Mouse (Mus musculus): ENCODE measurements at regions not wholly inside any gene's neighbourhood (a gene's known extent, or its start where the extent isn't known, plus 50 kb on each side); places are given as distances from the start of the nearest gene placed in this dataset.

- H3K27ac ChIP-seq, result no peak overlapping the region
- TF ChIP-seq CTCF (IDR thresholded peaks at IDR 0.05; ENCODE audit: low read depth), result no peak
- DNase-seq (ENCODE audit: low spot score) (no peak), ATAC-seq (replicated peaks; ENCODE audit: low FRiP score, low read depth) (no peak)
- 43% methylated on average over 6 of the region's 6 CpGs for WGBS
- H3K4me1 ChIP-seq (replicated peaks; ENCODE audit: insufficient read depth, low read length), result peaks cover 4% of the 10 kb centered on the region; the same call in 1 of the 2 replicates
- no peaks in the 10 kb centered on the region for H3K9me3 ChIP-seq (replicated peaks; ENCODE audit: low read length)
- H3K4me2 ChIP-seq (ENCODE audit: low read length), result no peak overlapping the region
- H3K9ac ChIP-seq (ENCODE audit: low read depth, low read length), result no peak overlapping the region
- no peaks in the 10 kb centered on the region for H3K27me3 ChIP-seq (ENCODE audit: insufficient read depth, low read length)
- no peak overlapping the region for H3K4me3 ChIP-seq (replicated peaks; ENCODE audit: low read depth, low read length)
- no peaks in the 10 kb centered on the region for H3K36me3 ChIP-seq (ENCODE audit: insufficient read depth, low read length)
These were observed 126.6 kb upstream of the Jarid2 start for GRCm38 (mm10) chr13:44602658-44603057.

DNA sequence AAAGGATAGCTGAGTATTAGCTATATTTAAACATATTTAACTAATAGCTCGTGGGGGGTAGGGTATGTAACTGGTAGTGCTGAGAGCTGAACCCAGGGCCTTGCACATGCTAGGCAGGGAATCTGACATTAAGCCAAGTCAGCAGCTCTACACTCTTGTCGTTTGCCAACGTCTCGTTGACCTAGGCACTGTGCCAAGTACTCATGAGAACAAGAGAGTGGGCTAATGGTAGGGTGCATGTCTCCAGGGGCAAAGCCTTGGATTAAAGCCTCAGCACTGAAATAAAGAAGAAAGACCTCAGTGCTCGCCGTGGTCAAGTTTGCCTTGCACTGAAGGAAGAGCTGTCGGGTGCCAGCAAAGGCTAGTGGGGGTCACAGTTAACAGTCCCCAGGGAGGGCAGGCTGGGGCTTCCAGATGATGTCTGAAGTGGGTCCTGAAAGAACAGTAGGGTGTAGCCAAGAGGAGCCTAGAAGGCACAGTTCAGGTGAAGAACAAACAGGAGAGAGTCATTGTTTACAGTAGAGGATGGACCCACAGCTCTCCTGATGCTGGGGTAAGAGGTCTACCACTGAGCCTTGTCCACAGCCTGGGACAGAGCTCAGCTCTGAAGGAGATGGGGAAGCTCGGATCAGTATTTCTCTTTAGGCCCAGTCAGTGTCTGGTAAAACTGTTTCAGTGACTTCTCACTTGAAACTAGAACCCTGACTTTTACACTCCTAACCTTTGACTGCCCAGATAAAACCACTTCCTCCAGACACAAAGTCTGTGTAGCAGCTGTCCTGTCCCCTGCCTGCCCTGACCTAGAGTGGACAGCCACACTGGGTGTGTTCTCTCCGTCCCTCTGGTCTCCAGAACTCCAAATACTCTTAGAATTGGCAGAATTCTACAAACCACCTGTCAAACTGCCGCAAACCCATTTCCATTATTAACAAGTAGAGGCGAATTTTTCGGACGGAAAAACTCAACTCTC, 121.7 kb upstream of the Jarid2 start:
- H3K27me3 ChIP-seq (ENCODE audit: insufficient read depth, low read length), result no peaks in the 10 kb centered on the region
- H3K4me1 ChIP-seq (replicated peaks; ENCODE audit: insufficient read depth, low read length), result no peaks in the 10 kb centered on the region
- H3K36me3 ChIP-seq (ENCODE audit: insufficient read depth, low read length), result no peaks in the 10 kb centered on the region
- H3K9ac ChIP-seq (ENCODE audit: low read depth, low read length), result no peak overlapping the region
- H3K27ac ChIP-seq, result no peak overlapping the region
- no peak for TF ChIP-seq CTCF (IDR thresholded peaks at IDR 0.05; ENCODE audit: low read depth)
- no peaks in the 10 kb centered on the region for H3K9me3 ChIP-seq (replicated peaks; ENCODE audit: low read length)
- 73% methylated on average over 13 of the region's 13 CpGs for WGBS
- H3K4me2 ChIP-seq (ENCODE audit: low read length), result no peak overlapping the region
- DNase-seq (ENCODE audit: low spot score) (no peak), ATAC-seq (replicated peaks; ENCODE audit: low FRiP score, low read depth) (no peak)
- H3K4me3 ChIP-seq (replicated peaks; ENCODE audit: low read depth, low read length), result no peak overlapping the region

GRCm38 (mm10) chr13:44608286-44608675, 121.0 kb upstream of the Jarid2 start:
- no peak for ATAC-seq (replicated peaks; ENCODE audit: low FRiP score, low read depth)
- Histone ChIP-seq H3K27ac (no peak overlapping the region), H3K9ac (ENCODE audit: low read depth, low read length) (no peak overlapping the region), H3K36me3 (ENCODE audit: insufficient read depth, low read length) (no peaks in the 10 kb centered on the region), H3K4me1 (replicated peaks; ENCODE audit: insufficient read depth, low read length) (no peaks in the 10 kb centered on the region), H3K4me2 (ENCODE audit: low read length) (no peak overlapping the region), H3K27me3 (ENCODE audit: insufficient read depth, low read length) (no peaks in the 10 kb centered on the region), H3K9me3 (replicated peaks; ENCODE audit: low read length) (no peaks in the 10 kb centered on the region), H3K4me3 (replicated peaks; ENCODE audit: low read depth, low read length) (no peak overlapping the region)
- DNase-seq (ENCODE audit: low spot score), result no peak
- WGBS, result 79% methylated on average over 3 of the region's 3 CpGs
- TF ChIP-seq CTCF (IDR thresholded peaks at IDR 0.05; ENCODE audit: low read depth), result no peak

- no peak overlapping the region for H3K4me2 ChIP-seq (ENCODE audit: low read length)
- WGBS, result 47% methylated on average over 11 of the region's 11 CpGs
- ATAC-seq (replicated peaks; ENCODE audit: low FRiP score, low read depth) (no peak), DNase-seq (ENCODE audit: low spot score) (peak; percentile 37)
- no peak overlapping the region for H3K9ac ChIP-seq (ENCODE audit: low read depth, low read length)
- no peaks in the 10 kb centered on the region for H3K4me1 ChIP-seq (replicated peaks; ENCODE audit: insufficient read depth, low read length)
- no peak for TF ChIP-seq CTCF (IDR thresholded peaks at IDR 0.05; ENCODE audit: low read depth)
- H3K27me3 ChIP-seq (ENCODE audit: insufficient read depth, low read length), result no peaks in the 10 kb centered on the region
- H3K36me3 ChIP-seq (ENCODE audit: insufficient read depth, low read length), result no peaks in the 10 kb centered on the region
- no peak overlapping the region for H3K27ac ChIP-seq
- no peak overlapping the region for H3K4me3 ChIP-seq (replicated peaks; ENCODE audit: low read depth, low read length)
- H3K9me3 ChIP-seq (replicated peaks; ENCODE audit: low read length), result no peaks in the 10 kb centered on the region
These were observed 120.5 kb upstream of the Jarid2 start for GRCm38 (mm10) chr13:44608681-44609335.

DNA sequence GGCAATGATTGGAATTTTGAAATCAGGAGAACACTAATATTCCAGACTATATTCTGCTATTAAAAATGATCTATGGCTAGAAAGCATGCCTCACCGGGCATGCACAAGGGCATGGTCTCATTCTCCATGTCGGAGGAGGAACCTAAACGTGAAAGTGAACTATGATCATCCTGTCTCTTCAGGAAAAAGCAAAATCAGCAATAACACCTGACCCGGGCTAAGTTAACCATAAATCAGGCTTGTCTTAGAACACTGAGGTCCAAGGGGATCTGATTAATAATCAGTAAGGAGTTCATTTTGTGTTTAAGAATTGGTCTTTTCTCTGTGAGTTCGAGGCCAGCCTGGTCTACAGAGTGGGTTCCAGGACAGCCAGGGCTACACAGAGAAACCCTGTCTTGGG, 119.7 kb upstream of the Jarid2 start:
- Histone ChIP-seq H3K27ac (no peak overlapping the region), H3K36me3 (ENCODE audit: insufficient read depth, low read length) (no peaks in the 10 kb centered on the region), H3K9me3 (replicated peaks; ENCODE audit: low read length) (no peaks in the 10 kb centered on the region), H3K4me2 (ENCODE audit: low read length) (no peak overlapping the region), H3K27me3 (ENCODE audit: insufficient read depth, low read length) (no peaks in the 10 kb centered on the region), H3K4me1 (replicated peaks; ENCODE audit: insufficient read depth, low read length) (no peaks in the 10 kb centered on the region), H3K4me3 (replicated peaks; ENCODE audit: low read depth, low read length) (no peak overlapping the region), H3K9ac (ENCODE audit: low read depth, low read length) (no peak overlapping the region)
- ATAC-seq (replicated peaks; ENCODE audit: low FRiP score, low read depth) (no peak), DNase-seq (ENCODE audit: low spot score) (no peak)
- WGBS, result 62% methylated on average over 5 of the region's 5 CpGs
- no peak for TF ChIP-seq CTCF (IDR thresholded peaks at IDR 0.05; ENCODE audit: low read depth)

DNA sequence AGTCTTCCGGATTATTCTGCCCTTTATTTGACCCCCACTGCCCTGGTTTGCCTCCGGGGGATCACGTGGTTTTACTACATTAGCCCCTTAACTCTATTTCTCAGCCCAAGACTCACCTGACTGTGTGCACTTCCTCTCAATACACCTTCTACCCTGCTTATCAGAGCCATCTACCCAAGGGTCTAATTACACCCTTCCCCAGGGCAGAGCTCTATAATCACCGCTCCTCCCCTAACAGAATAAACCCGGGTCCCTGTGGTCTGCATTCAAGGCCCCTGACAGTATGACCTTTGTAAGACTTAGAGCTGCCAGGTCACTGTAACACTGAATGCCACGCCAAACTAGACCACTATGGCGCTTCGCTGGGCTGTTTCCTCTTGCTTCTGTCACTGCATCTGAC, 113.6 kb upstream of the Jarid2 start:
- no peak for DNase-seq (ENCODE audit: low spot score)
- 43% methylated on average over 8 of the region's 8 CpGs for WGBS
- H3K27ac ChIP-seq, result no peak overlapping the region
- ATAC-seq (replicated peaks; ENCODE audit: low FRiP score, low read depth), result no peak
- H3K4me3 ChIP-seq (replicated peaks; ENCODE audit: low read depth, low read length), result no peak overlapping the region
- H3K9me3 ChIP-seq (replicated peaks; ENCODE audit: low read length), result no peaks in the 10 kb centered on the region
- H3K9ac ChIP-seq (ENCODE audit: low read depth, low read length), result no peak overlapping the region
- H3K27me3 ChIP-seq (ENCODE audit: insufficient read depth, low read length), result no peaks in the 10 kb centered on the region
- H3K4me1 ChIP-seq (replicated peaks; ENCODE audit: insufficient read depth, low read length), result no peaks in the 10 kb centered on the region
- no peak for TF ChIP-seq CTCF (IDR thresholded peaks at IDR 0.05; ENCODE audit: low read depth)
- H3K36me3 ChIP-seq (ENCODE audit: insufficient read depth, low read length), result no peaks in the 10 kb centered on the region
- no peak overlapping the region for H3K4me2 ChIP-seq (ENCODE audit: low read length)

Measured in kidney, postnatal 0 days (tissue).